Mouse (Mus musculus) midbrain, embryonic 16.5 days (tissue): ENCODE measurements at regions not wholly inside any gene's neighbourhood (a gene's known extent, or its start where the extent isn't known, plus 50 kb on each side); places are given as distances from the start of the nearest gene placed in this dataset.

Source experiments
- ATAC-seq: fragments of 200-750 bp; cut with Nextera tagmentation; 2 replicates; pipeline ENCODE4 v1.8.0; 2017; ENCODE audit warnings: moderate TSS enrichment
- H3K27ac ChIP-seq: fragments of 300-500 bp; sonication (generic); 2 replicates; pipeline ENCODE4 v1.5.1; 2014; ENCODE audit warnings: mild to moderate bottlenecking, low read length, mixed read lengths
- H3K27me3 ChIP-seq: fragments of 300-500 bp; sonication (generic); 2 replicates; pipeline ENCODE4 v1.6.1; 2014; ENCODE audit warnings: low read depth, low read length, mixed read lengths; ENCODE audit not compliant: control insufficient read depth, insufficient read depth
- H3K36me3 ChIP-seq: fragments of 300-500 bp; sonication (generic); 2 replicates; pipeline ENCODE4 v1.6.1; 2014; ENCODE audit warnings: mild to moderate bottlenecking, low read length, moderate library complexity, mixed read lengths; ENCODE audit not compliant: control insufficient read depth, insufficient read depth
- H3K4me1 ChIP-seq: fragments of 300-500 bp; sonication (generic); 2 replicates; pipeline ENCODE4 v1.6.1; 2014; ENCODE audit warnings: mild to moderate bottlenecking, low read length, mixed read lengths; ENCODE audit not compliant: control insufficient read depth, insufficient read depth
- H3K4me2 ChIP-seq: fragments of 300-500 bp; sonication (generic); 2 replicates; pipeline ENCODE4 v1.6.1; 2014; ENCODE audit warnings: mild to moderate bottlenecking, low read length, mixed read lengths
- H3K4me3 ChIP-seq: fragments of 300-500 bp; sonication (generic); 2 replicates; pipeline ENCODE4 v1.5.1; 2014; ENCODE audit warnings: low read depth, mild to moderate bottlenecking, low read length, moderate library complexity, mixed read lengths
- H3K9ac ChIP-seq: fragments of 300-500 bp; sonication (generic); 2 replicates; pipeline ENCODE4 v1.6.1; 2014; ENCODE audit warnings: low read depth, low read length, mixed read lengths
- H3K9me3 ChIP-seq: fragments of 300-500 bp; sonication (generic); replicated peaks from 2 replicates; pipeline ENCODE4 v1.6.1; 2014; ENCODE audit warnings: mild to moderate bottlenecking, low read length, mixed read lengths; ENCODE audit not compliant: control insufficient read depth, poor library complexity, severe bottlenecking
- WGBS: fragments of 180-500 bp; shearing (Covaris S2); extraction: QIAGEN DNeasy Blood & Tissue Kit; methylation state at CpG from one replicate; pipeline ENCODE4 v1.1.7; 2014; 5-methylcytosine and 5-hydroxymethylcytosine counted together

- no peaks in the 10 kb centered on the region for H3K27me3 ChIP-seq
- H3K4me1 ChIP-seq, result no peaks in the 10 kb centered on the region
- H3K36me3 ChIP-seq, result no peaks in the 10 kb centered on the region
- H3K9ac ChIP-seq, result no peak overlapping the region
- 55% methylated on average over 7 of the region's 7 CpGs for WGBS
- H3K9me3 ChIP-seq, result no peaks in the 10 kb centered on the region
- H3K27ac ChIP-seq, result no peak overlapping the region
- ATAC-seq, result no peak
- H3K4me3 ChIP-seq, result no peak overlapping the region
- H3K4me2 ChIP-seq, result no peak overlapping the region
Measured at GRCm38 (mm10) chr8:92555631-92556030, 118.5 kb upstream of the Irx6 start.

- Histone ChIP-seq H3K36me3 (no peaks in the 10 kb centered on the region), H3K4me1 (no peaks in the 10 kb centered on the region), H3K4me3 (no peak overlapping the region), H3K27me3 (no peaks in the 10 kb centered on the region), H3K4me2 (no peak overlapping the region), H3K9ac (no peak overlapping the region), H3K27ac (no peak overlapping the region), H3K9me3 (no peaks in the 10 kb centered on the region)
- 68% methylated on average over 5 of the region's 5 CpGs for whole genome bisulfite sequencing
- no peak for ATAC-seq
Measured at GRCm38 (mm10) chr8:92562471-92562870, 111.6 kb upstream of the Irx6 start.

GRCm38 (mm10) chr8:92562962-92563361 is 111.1 kb upstream of the Irx6 start:
- Histone ChIP-seq H3K4me2 (no peak overlapping the region), H3K36me3 (no peaks in the 10 kb centered on the region), H3K27ac (no peak overlapping the region), H3K4me3 (no peak overlapping the region), H3K9me3 (no peaks in the 10 kb centered on the region), H3K9ac (no peak overlapping the region), H3K4me1 (no peaks in the 10 kb centered on the region), H3K27me3 (no peaks in the 10 kb centered on the region)
- 59% methylated on average over 5 of the region's 5 CpGs for WGBS
- no peak for ATAC-seq

- Histone ChIP-seq H3K4me3 (no peak overlapping the region), H3K36me3 (no peaks in the 10 kb centered on the region), H3K27ac (no peak overlapping the region), H3K9ac (no peak overlapping the region), H3K9me3 (no peaks in the 10 kb centered on the region), H3K4me1 (peaks cover 4% of the 10 kb centered on the region; the same call in 1 of the 2 replicates), H3K4me2 (no peak overlapping the region), H3K27me3 (no peaks in the 10 kb centered on the region)
- no peak for ATAC-seq
- 56% methylated on average over 10 of the region's 10 CpGs for WGBS
Measured at GRCm38 (mm10) chr8:92569650-92570049, 104.4 kb upstream of the Irx6 start.

- WGBS, result 75% methylated on average over 2 of the region's 2 CpGs
- Histone ChIP-seq H3K4me1 (no peaks in the 10 kb centered on the region), H3K4me3 (no peak overlapping the region), H3K36me3 (no peaks in the 10 kb centered on the region), H3K9ac (no peak overlapping the region), H3K27ac (no peak overlapping the region), H3K9me3 (no peaks in the 10 kb centered on the region), H3K27me3 (no peaks in the 10 kb centered on the region), H3K4me2 (no peak overlapping the region)
- no peak for ATAC-seq
Measured at GRCm38 (mm10) chr8:92579446-92579845, 94.6 kb upstream of the Irx6 start.

GRCm38 (mm10) chr8:92581051-92581450 is 93.0 kb upstream of the Irx6 start:
- Histone ChIP-seq H3K4me3 (no peak overlapping the region), H3K27ac (no peak overlapping the region), H3K4me1 (no peaks in the 10 kb centered on the region), H3K36me3 (no peaks in the 10 kb centered on the region), H3K9me3 (no peaks in the 10 kb centered on the region), H3K27me3 (no peaks in the 10 kb centered on the region), H3K9ac (no peak overlapping the region), H3K4me2 (no peak overlapping the region)
- ATAC-seq, result no peak
- 81% methylated on average over 2 of the region's 2 CpGs for WGBS

- no peak overlapping the region for H3K27ac ChIP-seq
- H3K4me2 ChIP-seq, result no peak overlapping the region
- 83% methylated on average over 3 of the region's 3 CpGs for WGBS
- H3K4me3 ChIP-seq, result no peak overlapping the region
- H3K36me3 ChIP-seq, result no peaks in the 10 kb centered on the region
- no peaks in the 10 kb centered on the region for H3K4me1 ChIP-seq
- H3K27me3 ChIP-seq, result no peaks in the 10 kb centered on the region
- ATAC-seq, result no peak
- no peaks in the 10 kb centered on the region for H3K9me3 ChIP-seq
- no peak overlapping the region for H3K9ac ChIP-seq
Measured at GRCm38 (mm10) chr8:92600766-92601165, 73.3 kb upstream of the Irx6 start.

GRCm38 (mm10) chr8:92602973-92603372 is 71.1 kb upstream of the Irx6 start:
- Histone ChIP-seq H3K4me1 (no peaks in the 10 kb centered on the region), H3K4me3 (no peak overlapping the region), H3K36me3 (no peaks in the 10 kb centered on the region), H3K9ac (no peak overlapping the region), H3K27me3 (no peaks in the 10 kb centered on the region), H3K9me3 (no peaks in the 10 kb centered on the region), H3K4me2 (no peak overlapping the region), H3K27ac (no peak overlapping the region)
- 76% methylated on average over 7 of the region's 7 CpGs for WGBS
- no peak for ATAC-seq

- 89% methylated on average over 5 of the region's 5 CpGs for WGBS
- Histone ChIP-seq H3K27me3 (no peaks in the 10 kb centered on the region), H3K9ac (no peak overlapping the region), H3K4me1 (no peaks in the 10 kb centered on the region), H3K27ac (no peak overlapping the region), H3K4me3 (no peak overlapping the region), H3K4me2 (no peak overlapping the region), H3K36me3 (no peaks in the 10 kb centered on the region), H3K9me3 (no peaks in the 10 kb centered on the region)
- no peak for ATAC-seq
Measured at GRCm38 (mm10) chr8:92605631-92606030, 68.5 kb upstream of the Irx6 start.

GRCm38 (mm10) chr8:92607604-92608003 is 66.5 kb upstream of the Irx6 start:
- no peaks in the 10 kb centered on the region for H3K4me1 ChIP-seq
- no peaks in the 10 kb centered on the region; the same call in 1 of the 2 replicates for H3K27me3 ChIP-seq
- ATAC-seq, result no peak

More at GRCm38 (mm10) chr8:92607604-92608003, 66.5 kb upstream of the Irx6 start:
- Histone ChIP-seq H3K36me3 (no peaks in the 10 kb centered on the region), H3K27ac (no peak overlapping the region), H3K4me2 (no peak overlapping the region), H3K4me3 (no peak overlapping the region), H3K9ac (no peak overlapping the region), H3K9me3 (no peaks in the 10 kb centered on the region)
- WGBS, result 83% methylated on average over 6 of the region's 6 CpGs
